Mouse (Mus musculus) cerebellum, postnatal 36 days (tissue): ENCODE results near the gene Bcl11a.
"Not testable (repeated sequence)": the region's sequence is repeated elsewhere in the genome, so short reads cannot be mapped to it uniquely, and the experiment has no call there.

Experiments
- DNase-seq, 2 experiments: peaks; one replicate each; pipeline ENCODE4 v3.0.0; 2021 to 2022; ENCODE audit warnings: mixed read lengths in 2 of 2

Gene Bcl11a

GRCm38 (mm10) chr11:24100449-24101070 is 22.7 kb downstream of the Bcl11a start:
- DNase-seq: no peak

GRCm38 (mm10) chr11:24101625-24102024 is 23.8 kb downstream of the Bcl11a start:
- DNase-seq: no peak

- no peak for DNase-seq
Measured at GRCm38 (mm10) chr11:24102372-24102771, 24.5 kb downstream of the Bcl11a start.

- no peak for DNase-seq
Measured at GRCm38 (mm10) chr11:24103128-24103742, 25.4 kb downstream of the Bcl11a start.

GRCm38 (mm10) chr11:24107414-24107813 is 29.6 kb downstream of the Bcl11a start:
- no peak for DNase-seq

- no peak for DNase-seq
Measured at GRCm38 (mm10) chr11:24108974-24109373, 31.1 kb downstream of the Bcl11a start.

- DNase-seq: no peak
Measured at GRCm38 (mm10) chr11:24109388-24109787, 31.5 kb downstream of the Bcl11a start.

GRCm38 (mm10) chr11:24110113-24110512 is 32.3 kb downstream of the Bcl11a start:
- no peak for DNase-seq

GRCm38 (mm10) chr11:24111720-24112119 is 33.9 kb downstream of the Bcl11a start:
- DNase-seq: no peak

GRCm38 (mm10) chr11:24115017-24115752 is 37.3 kb downstream of the Bcl11a start:
- no peak for DNase-seq

GRCm38 (mm10) chr11:24116041-24116440 is 38.2 kb downstream of the Bcl11a start:
- no peak for DNase-seq

GRCm38 (mm10) chr11:24116582-24117318 is 38.9 kb downstream of the Bcl11a start:
- no peak for DNase-seq

- no peak for DNase-seq
Measured at GRCm38 (mm10) chr11:24121136-24121535, 43.3 kb downstream of the Bcl11a start.

- DNase-seq: no peak
Measured at GRCm38 (mm10) chr11:24122899-24123298, 45.0 kb downstream of the Bcl11a start.

GRCm38 (mm10) chr11:24123991-24124390 is 46.1 kb downstream of the Bcl11a start:
- no peak for DNase-seq

- no peak for DNase-seq
Measured at GRCm38 (mm10) chr11:24125098-24125497, 47.2 kb downstream of the Bcl11a start.

GRCm38 (mm10) chr11:24128001-24128400 is 50.1 kb downstream of the Bcl11a start:
- DNase-seq: no peak

- DNase-seq: not testable (repeated sequence)
Measured at GRCm38 (mm10) chr11:24128880-24129279, 51.0 kb downstream of the Bcl11a start.

GRCm38 (mm10) chr11:24129358-24130185 is 51.7 kb downstream of the Bcl11a start:
- DNase-seq: no peak

GRCm38 (mm10) chr11:24130186-24130760 is 52.4 kb downstream of the Bcl11a start:
- no peak for DNase-seq

- DNase-seq: no peak
Measured at GRCm38 (mm10) chr11:24131818-24132217, 54.0 kb downstream of the Bcl11a start.

- DNase-seq: no peak
Measured at GRCm38 (mm10) chr11:24132358-24132757, 54.5 kb downstream of the Bcl11a start.
